Mouse (Mus musculus): ENCODE data around the gene Ssx2ip.

GRCm38 (mm10) chr3:146472657-146473056 is 68.2 kb downstream of the Ssx2ip start:
- no peak for TF ChIP-seq TAL1 (conservative IDR thresholded peaks at IDR 0.05; ENCODE audit: low read depth, low read length)
- no peak for TF ChIP-seq GATA1 (IDR thresholded peaks at IDR 0.05; ENCODE audit: borderline replicate concordance, low read length)
- TF ChIP-seq POLR2AphosphoS5 (IDR thresholded peaks at IDR 0.05; ENCODE audit: insufficient replicate concordance, low read depth, low read length), result no peak
- no peak for TF ChIP-seq CTCF (IDR thresholded peaks at IDR 0.05; ENCODE audit: low read depth, low read length)
- no peak for TF ChIP-seq GATA2 (IDR thresholded peaks at IDR 0.05; ENCODE audit: borderline replicate concordance, low read depth, low read length)

All from G1E (cell line).